ENCODE assay signal across 10 mouse cellular contexts in genomic region chr13:60417436-60418158, GRCm38 (mm10).
DNase-seq lines count a peak whose midpoint lies in the region; ATAC-seq and TF ChIP-seq lines count a peak whose summit lies in the region.
"Had no signal": no experiment of that assay in that cellular context is flagged by ENCODE, and none has a peak within 500 bp of the region (broad histone marks: within the 10 kb centered on the region; RNA-seq: fewer than 3 reads in every experiment).

No protein-coding gene starts in this region.

- no peaks in the 10 kb centered on the region for H3K9me3 ChIP-seq in lung, postnatal 0 days (ENCODE audit: low read length)
- no peaks in the 10 kb centered on the region for H3K9me3 ChIP-seq in embryonic facial prominence, embryonic 11.5 days (replicated peaks; ENCODE audit: control insufficient read depth, low read length)

- no peak overlapping the region for H3K4me3 ChIP-seq in lung, postnatal 0 days (ENCODE audit: low read depth, low read length)
- H3K4me3 ChIP-seq in embryonic facial prominence, embryonic 11.5 days (ENCODE audit: low read depth, low read length), result no peak overlapping the region
- H3K4me3 ChIP-seq in left cerebral cortex, adult 2 months, result no peak overlapping the region
- H3K4me3 ChIP-seq: megakaryocyte, embryonic 14.5 days had no signal

- no peak overlapping the region for H3K4me2 ChIP-seq in lung, postnatal 0 days (replicated peaks; ENCODE audit: low read depth, low read length)
- no peak overlapping the region for H3K4me2 ChIP-seq in embryonic facial prominence, embryonic 11.5 days (ENCODE audit: low read depth, low read length)

- H3K27me3 ChIP-seq in lung, postnatal 0 days (replicated peaks; ENCODE audit: insufficient read depth, low read length), result no peaks in the 10 kb centered on the region
- no peaks in the 10 kb centered on the region for H3K27me3 ChIP-seq in embryonic facial prominence, embryonic 11.5 days (ENCODE audit: control insufficient read depth, insufficient read depth, low read length)
- H3K27me3 ChIP-seq: megakaryocyte, embryonic 14.5 days had no signal

- DNase-seq in lung, adult 18-20 months, result peak; percentile 29 to 35
- no peak for DNase-seq in lung, postnatal 0 days (ENCODE audit: low spot score)
- DNase-seq in embryonic facial prominence, embryonic 11.5 days (ENCODE audit: low spot score), result peak; percentile 47
- DNase-seq in heart, postnatal 10 days, result peak; percentile 74 to 77
- peak; percentile 89 for DNase-seq in skeletal muscle tissue, adult 2 months (ENCODE audit: low read depth, low spot score)
- DNase-seq in left cerebral cortex, adult 2 months (ENCODE audit: extremely low spot score in 1 of 2, low spot score in 2 of 2), result no peak
- DNase-seq in cerebellum, postnatal 10 days, result no peak
- DNase-seq in cerebellum, adult 9-11 months, result no peak

- ATAC-seq in lung, postnatal 0 days, result no peak
- 0 out of 2 replicates have a peak, but pooled peaks have one; percentile 40 for ATAC-seq in embryonic facial prominence, embryonic 11.5 days (replicated peaks; ENCODE audit: insufficient number of reproducible peaks, low FRiP score, low TSS enrichment, low read depth)

- no peak overlapping the region for H3K27ac ChIP-seq in lung, postnatal 0 days (ENCODE audit: low read length)
- H3K27ac ChIP-seq in embryonic facial prominence, embryonic 11.5 days (replicated peaks; ENCODE audit: low read depth, low read length), result no peak overlapping the region
- H3K27ac ChIP-seq in left cerebral cortex, adult 2 months, result no peak overlapping the region

- intact Hi-C loops in heart, postnatal 10 days (cut with DNase I), result no loop called here
- intact Hi-C loops in left cerebral cortex, adult 2 months (cut with DNase I), result no loop called here

- WGBS in lung, postnatal 0 days, result 76% methylated on average over 14 of the region's 14 CpGs
- 55% methylated on average over 14 of the region's 14 CpGs for WGBS in embryonic facial prominence, embryonic 11.5 days

- no peaks in the 10 kb centered on the region for H3K4me1 ChIP-seq in lung, postnatal 0 days (ENCODE audit: insufficient read depth, low read depth, low read length)
- no peaks in the 10 kb centered on the region; the same call in 1 of the 2 replicates for H3K4me1 ChIP-seq in embryonic facial prominence, embryonic 11.5 days (ENCODE audit: control insufficient read depth, insufficient read depth, low read length)
- H3K4me1 ChIP-seq: megakaryocyte, embryonic 14.5 days had no signal

- no peak for TF ChIP-seq EP300 in lung, postnatal 0 days (IDR thresholded peaks at IDR 0.05)

- TF ChIP-seq CTCF in lung, postnatal 0 days (IDR thresholded peaks at IDR 0.05), result no peak
- no peak for TF ChIP-seq CTCF in left cerebral cortex, adult 2 months (IDR thresholded peaks at IDR 0.05)

- no peak overlapping the region for H3K9ac ChIP-seq in lung, postnatal 0 days (replicated peaks; ENCODE audit: low read depth)
- H3K9ac ChIP-seq in embryonic facial prominence, embryonic 11.5 days (replicated peaks; ENCODE audit: low read length), result no peak overlapping the region

- H3K36me3 ChIP-seq in lung, postnatal 0 days (ENCODE audit: insufficient read depth, low read length), result no peaks in the 10 kb centered on the region
- H3K36me3 ChIP-seq in embryonic facial prominence, embryonic 11.5 days (replicated peaks; ENCODE audit: control insufficient read depth, insufficient read depth, low read depth, low read length), result no peaks in the 10 kb centered on the region
- H3K36me3 ChIP-seq: G1E had no signal

Comparison
In these comparisons a context has a peak if more than half of its experiments do, and no peak if none do; other contexts are left out.
1. DNase-seq: peak in lung, adult 18-20 months (2 of 2), embryonic facial prominence, embryonic 11.5 days (single experiment), heart, postnatal 10 days (2 of 2) and skeletal muscle tissue, adult 2 months (single experiment); none in lung, postnatal 0 days (single experiment), left cerebral cortex, adult 2 months (0 of 2), cerebellum, postnatal 10 days (0 of 2) and cerebellum, adult 9-11 months (single experiment).